Mouse (Mus musculus) intestine, embryonic 16.5 days (tissue): ENCODE measurements at regions not wholly inside any gene's neighbourhood (a gene's known extent, or its start where the extent isn't known, plus 50 kb on each side); places are given as distances from the start of the nearest gene placed in this dataset.

Experiments used
- ATAC-seq: fragments of 200-750 bp; cut with Nextera tagmentation; 2 replicates; pipeline ENCODE4 v1.8.0; 2017; ENCODE audit warnings: moderate TSS enrichment, moderate library complexity
- H3K27ac ChIP-seq: fragments of 300-500 bp; sonication (generic); 2 replicates; pipeline ENCODE4 v1.5.1; 2014; ENCODE audit warnings: mild to moderate bottlenecking, low read length
- H3K27me3 ChIP-seq: fragments of 300-500 bp; sonication (generic); replicated peaks from 2 replicates; pipeline ENCODE4 v1.6.1; 2014; ENCODE audit warnings: low read length, control low read depth, mixed read lengths; ENCODE audit not compliant: control insufficient read depth, insufficient read depth
- H3K36me3 ChIP-seq: fragments of 300-500 bp; sonication (generic); 2 replicates; pipeline ENCODE4 v1.6.1; 2014; ENCODE audit warnings: low read length, control low read depth; ENCODE audit not compliant: control insufficient read depth, insufficient read depth
- H3K4me1 ChIP-seq: fragments of 300-500 bp; sonication (generic); 2 replicates; pipeline ENCODE4 v1.6.1; 2014; ENCODE audit warnings: low read length, control low read depth, mixed read lengths; ENCODE audit not compliant: control insufficient read depth, insufficient read depth
- H3K4me2 ChIP-seq: fragments of 300-500 bp; sonication (generic); 2 replicates; pipeline ENCODE4 v1.6.1; 2014; ENCODE audit warnings: low read depth, low read length, control low read depth
- H3K4me3 ChIP-seq: fragments of 300-500 bp; sonication (generic); 2 replicates; pipeline ENCODE4 v1.5.1; 2014; ENCODE audit warnings: mild to moderate bottlenecking, low read length
- H3K9ac ChIP-seq: fragments of 300-500 bp; sonication (generic); 2 replicates; pipeline ENCODE4 v1.6.1; 2014; ENCODE audit warnings: low read depth, low read length
- H3K9me3 ChIP-seq: fragments of 300-500 bp; sonication (generic); 2 replicates; pipeline ENCODE4 v1.6.1; 2016; ENCODE audit warnings: low read length, control low read depth; ENCODE audit not compliant: control insufficient read depth
- WGBS: fragments of 180-500 bp; shearing (Covaris S2); extraction: QIAGEN DNeasy Blood & Tissue Kit; methylation state at CpG from one replicate; pipeline ENCODE4 v1.1.7; 2014; 5-methylcytosine and 5-hydroxymethylcytosine counted together

- no peak overlapping the region for H3K4me2 ChIP-seq
- no peaks in the 10 kb centered on the region for H3K9me3 ChIP-seq
- H3K4me3 ChIP-seq: no peak overlapping the region
- no peak overlapping the region for H3K27ac ChIP-seq
- no peaks in the 10 kb centered on the region for H3K27me3 ChIP-seq
- no peak overlapping the region for H3K9ac ChIP-seq
- no peak for ATAC-seq
- peaks cover 3% of the 10 kb centered on the region; the same call in 1 of the 2 replicates for H3K4me1 ChIP-seq
- H3K36me3 ChIP-seq: no peaks in the 10 kb centered on the region
- WGBS: 54% methylated on average over 8 of the region's 8 CpGs
These were observed 138.2 kb upstream of the Ubl3 start for GRCm38 (mm10) chr5:148690823-148691197.

GRCm38 (mm10) chr5:148690158-148690822 lies 137.7 kb upstream of the Ubl3 start:
- Histone ChIP-seq H3K27ac (no peak overlapping the region), H3K9me3 (no peaks in the 10 kb centered on the region), H3K36me3 (no peaks in the 10 kb centered on the region), H3K4me1 (peaks cover 3% of the 10 kb centered on the region; the same call in 1 of the 2 replicates), H3K4me2 (no peak overlapping the region), H3K4me3 (no peak overlapping the region), H3K9ac (no peak overlapping the region), H3K27me3 (no peaks in the 10 kb centered on the region)
- WGBS: 66% methylated on average over 7 of the region's 7 CpGs
- no peak for ATAC-seq

- Histone ChIP-seq H3K36me3 (no peaks in the 10 kb centered on the region), H3K27ac (no peak overlapping the region), H3K4me2 (no peak overlapping the region), H3K27me3 (no peaks in the 10 kb centered on the region), H3K4me1 (peaks cover 3% of the 10 kb centered on the region; the same call in 1 of the 2 replicates), H3K4me3 (no peak overlapping the region), H3K9me3 (no peaks in the 10 kb centered on the region), H3K9ac (no peak overlapping the region)
- WGBS: 85% methylated on average over 9 of the region's 9 CpGs
- 0 out of 2 replicates have a peak, but pooled peaks have one; percentile 40 for ATAC-seq
These were observed 136.7 kb upstream of the Ubl3 start for GRCm38 (mm10) chr5:148689297-148689696.

- Histone ChIP-seq H3K36me3 (no peaks in the 10 kb centered on the region), H3K4me1 (peaks cover 3% of the 10 kb centered on the region; the same call in 1 of the 2 replicates), H3K4me2 (no peak overlapping the region), H3K27ac (no peak overlapping the region), H3K4me3 (no peak overlapping the region), H3K9ac (no peak overlapping the region), H3K9me3 (no peaks in the 10 kb centered on the region), H3K27me3 (no peaks in the 10 kb centered on the region)
- WGBS: 76% methylated on average over 8 of the region's 8 CpGs
- ATAC-seq: no peak
These were observed 135.9 kb upstream of the Ubl3 start for GRCm38 (mm10) chr5:148688501-148688900.

GRCm38 (mm10) chr5:148687827-148688226 lies 135.2 kb upstream of the Ubl3 start:
- no peak overlapping the region for H3K27ac ChIP-seq
- 49% methylated on average over 3 of the region's 3 CpGs for WGBS
- H3K4me2 ChIP-seq: no peak overlapping the region
- H3K36me3 ChIP-seq: no peaks in the 10 kb centered on the region
- H3K9me3 ChIP-seq: no peaks in the 10 kb centered on the region
- H3K4me1 ChIP-seq: peaks cover 3% of the 10 kb centered on the region; the same call in 1 of the 2 replicates
- H3K9ac ChIP-seq: no peak overlapping the region
- no peak for ATAC-seq
- H3K4me3 ChIP-seq: no peak overlapping the region
- H3K27me3 ChIP-seq: no peaks in the 10 kb centered on the region

- no peak overlapping the region for H3K4me3 ChIP-seq
- H3K36me3 ChIP-seq: no peaks in the 10 kb centered on the region
- H3K4me1 ChIP-seq: no peaks in the 10 kb centered on the region
- H3K4me2 ChIP-seq: no peak overlapping the region
- 0 out of 2 replicates have a peak, but pooled peaks cover 3% of the 10 kb centered on the region for H3K9me3 ChIP-seq
- ATAC-seq: no peak
- H3K9ac ChIP-seq: no peak overlapping the region
- H3K27me3 ChIP-seq: no peaks in the 10 kb centered on the region
- 42% methylated on average over 11 of the region's 11 CpGs for WGBS
- H3K27ac ChIP-seq: no peak overlapping the region
These were observed 131.6 kb upstream of the Ubl3 start for GRCm38 (mm10) chr5:148684216-148684615.

- Histone ChIP-seq H3K4me1 (no peaks in the 10 kb centered on the region), H3K4me2 (no peak overlapping the region), H3K4me3 (no peak overlapping the region), H3K36me3 (no peaks in the 10 kb centered on the region), H3K9me3 (0 out of 2 replicates have a peak, but pooled peaks cover 3% of the 10 kb centered on the region), H3K27me3 (no peaks in the 10 kb centered on the region), H3K9ac (no peak overlapping the region), H3K27ac (no peak overlapping the region)
- 92% methylated on average over 6 of the region's 6 CpGs for WGBS
- ATAC-seq: no peak
These were observed 130.0 kb upstream of the Ubl3 start for GRCm38 (mm10) chr5:148682553-148682952.

GRCm38 (mm10) chr5:148680341-148680740 lies 127.8 kb upstream of the Ubl3 start:
- Histone ChIP-seq H3K9ac (no peak overlapping the region), H3K9me3 (0 out of 2 replicates have a peak, but pooled peaks cover 3% of the 10 kb centered on the region), H3K4me3 (no peak overlapping the region), H3K4me1 (no peaks in the 10 kb centered on the region), H3K4me2 (no peak overlapping the region), H3K27me3 (no peaks in the 10 kb centered on the region), H3K36me3 (no peaks in the 10 kb centered on the region), H3K27ac (no peak overlapping the region)
- WGBS: 87% methylated on average over 5 of the region's 5 CpGs
- no peak for ATAC-seq

- Histone ChIP-seq H3K27me3 (no peaks in the 10 kb centered on the region), H3K4me3 (no peak overlapping the region), H3K4me1 (no peaks in the 10 kb centered on the region), H3K36me3 (no peaks in the 10 kb centered on the region), H3K9ac (no peak overlapping the region), H3K27ac (no peak overlapping the region), H3K4me2 (no peak overlapping the region), H3K9me3 (0 out of 2 replicates have a peak, but pooled peaks cover 3% of the 10 kb centered on the region)
- WGBS: 93% methylated on average over 4 of the region's 4 CpGs
- no peak for ATAC-seq
These were observed 127.0 kb upstream of the Ubl3 start for GRCm38 (mm10) chr5:148679586-148679985.
